Mouse (Mus musculus) liver, embryonic 14.5 days (tissue): ENCODE measurements around the gene Ss18l1.

Source experiments
- CTCF ChIP-seq: IDR thresholded peaks from 2 replicates; pipeline ENCODE4 v1.5.1; 2016; ENCODE audit warnings: antibody characterized with exemption, low read depth, control low read depth
- EP300 ChIP-seq: IDR thresholded peaks from 2 replicates; pipeline ENCODE4 v1.6.1; 2016; ENCODE audit warnings: antibody characterized with exemption, low read depth

- TF ChIP-seq CTCF (peak; percentile 10; the same call in 1 of the 2 replicates), EP300 (no peak)
These were observed 28.5 kb downstream of the Ss18l1 start, which contains the start of gene Mtg2 for GRCm38 (mm10) chr2:180070481-180071453.
